Mouse (Mus musculus) gonadal fat pad, adult 2 months (tissue): ENCODE measurements around the gene Cd82. TPM values are rescaled to one million over a fixed set of nuclear protein-coding genes. Genes with fewer than 3 reads are reported as not detected.

Experiments
- DNase-seq: peaks from one replicate; pipeline ENCODE4 v3.0.0-alpha.2; 2012; ENCODE audit warnings: low read depth
- polyA plus RNA-seq: library from polyadenylated mRNA; depleted of rRNA; stranded (reverse); fragments of >200 nt; gene quantifications from 2 replicates; pipeline ENCODE4 v1.2.3, GENCODE M21; 2012; rRNA removed

The Cd82 gene
- 160 and 180 TPM in 2 replicates for polyA plus RNA-seq

DNA sequence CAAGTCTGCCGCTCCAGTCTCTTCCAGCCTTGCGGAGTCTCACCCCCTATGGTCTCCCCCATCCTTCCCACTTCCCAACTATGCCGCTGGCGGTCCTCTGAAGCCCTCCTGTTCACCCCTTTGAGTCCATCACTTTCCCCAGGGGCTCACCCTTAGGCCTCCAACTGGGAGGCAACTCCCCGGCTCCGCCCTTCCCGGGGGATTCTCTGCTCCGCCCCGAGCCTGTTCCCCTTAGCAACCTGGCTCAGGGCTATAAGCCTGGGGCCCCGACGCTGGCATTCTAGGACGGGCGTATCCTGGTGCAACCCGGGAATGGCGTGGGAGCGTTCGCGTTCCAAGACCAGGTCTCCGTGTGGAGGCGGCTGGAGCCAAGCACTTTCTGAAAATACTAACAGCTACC, at the start of gene Cd82:
TSS of gene Cd82 (minus strand) at position 381 of the 400 bp plus-strand sequence.
- DNase-seq, result no peak

DNA sequence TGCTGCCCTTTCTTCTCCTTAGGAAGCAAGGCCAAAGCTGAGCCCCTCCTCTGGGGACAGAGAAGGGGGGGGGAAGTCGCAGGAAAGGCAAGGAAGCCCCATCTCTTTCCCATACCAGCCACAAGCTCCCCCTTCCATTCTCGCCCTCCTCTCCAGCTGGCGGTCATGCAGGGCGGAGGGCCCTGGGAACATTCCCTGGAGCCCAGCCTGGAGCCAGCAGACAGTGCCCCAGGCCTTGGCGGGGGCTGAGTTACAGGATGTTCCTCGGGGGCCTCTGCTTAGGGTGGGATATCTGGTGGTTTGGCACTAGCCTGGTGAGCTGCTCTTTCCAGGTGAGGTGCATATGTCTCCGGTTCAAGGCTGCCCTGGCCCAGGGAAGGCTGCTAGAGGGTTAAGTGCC, 49.2 kb upstream of the Cd82 start:
- DNase-seq, result no peak

DNA sequence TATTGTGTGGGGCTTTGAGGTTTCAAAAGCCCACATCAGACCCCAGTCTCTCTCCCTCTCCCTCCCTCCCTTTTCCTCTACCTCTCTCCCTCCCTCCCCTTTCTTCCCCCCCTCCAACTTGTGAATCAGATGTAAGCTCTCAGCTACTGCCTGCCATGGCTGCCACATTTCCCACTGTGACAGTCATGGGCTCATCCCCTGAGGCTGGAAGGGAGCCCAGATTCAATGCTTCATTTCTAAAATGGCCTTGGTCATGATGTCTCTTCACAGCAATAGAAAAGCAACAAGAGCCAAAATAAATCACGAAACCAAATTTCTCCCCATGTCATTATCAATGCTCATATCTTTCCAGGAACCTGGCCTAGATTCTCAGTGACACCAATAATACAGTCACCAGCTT, 47.9 kb upstream of the Cd82 start:
- DNase-seq, result no peak

- DNase-seq, result no peak
These were observed 47.1 kb upstream of the Cd82 start for GRCm38 (mm10) chr2:93509777-93510750.

DNA sequence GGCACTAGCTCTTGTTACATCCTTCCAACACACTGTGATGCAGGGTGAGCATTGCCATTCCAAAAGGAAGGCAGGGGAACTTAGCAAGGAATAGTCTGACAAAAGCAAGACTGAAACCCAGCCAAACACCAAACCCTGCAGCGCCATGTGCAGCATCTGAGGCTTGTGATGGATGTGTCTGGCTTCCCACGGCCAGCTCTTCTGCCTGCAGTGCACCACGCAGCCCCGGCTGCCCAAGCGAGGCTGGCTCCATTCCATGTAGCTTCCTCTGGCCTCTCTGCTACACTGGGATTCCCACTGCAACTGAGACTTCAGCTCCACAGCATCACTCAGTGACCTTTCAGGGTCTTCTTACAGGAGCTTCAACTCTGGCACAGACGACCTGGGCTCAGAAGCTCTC, 42.2 kb upstream of the Cd82 start:
- no peak for DNase-seq

- DNase-seq, result no peak
These were observed 40.4 kb upstream of the Cd82 start for GRCm38 (mm10) chr2:93503353-93503752.

- DNase-seq, result no peak
These were observed 38.4 kb upstream of the Cd82 start for GRCm38 (mm10) chr2:93501303-93501702.

- no peak for DNase-seq
These were observed 34.3 kb upstream of the Cd82 start for GRCm38 (mm10) chr2:93497221-93497620.

DNA sequence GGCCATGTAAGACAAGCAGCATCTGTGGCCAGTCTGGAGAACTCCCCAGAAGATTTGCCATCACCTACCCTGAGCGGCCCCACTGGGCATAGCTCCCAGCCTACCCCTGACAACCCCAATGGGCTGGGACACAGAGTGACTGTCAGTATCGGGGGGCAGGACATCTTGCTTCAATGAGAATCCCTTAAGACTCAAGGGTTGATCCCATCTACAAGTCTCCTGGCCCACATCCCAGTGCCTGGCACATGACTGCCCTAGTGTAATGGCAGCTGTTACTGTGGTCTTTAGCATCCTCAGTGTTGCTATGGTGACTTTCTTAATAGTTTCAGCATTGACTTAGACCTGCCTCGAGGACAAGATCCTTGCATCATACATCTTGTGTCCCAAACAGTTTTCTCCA, 32.2 kb upstream of the Cd82 start:
- DNase-seq, result no peak

DNA sequence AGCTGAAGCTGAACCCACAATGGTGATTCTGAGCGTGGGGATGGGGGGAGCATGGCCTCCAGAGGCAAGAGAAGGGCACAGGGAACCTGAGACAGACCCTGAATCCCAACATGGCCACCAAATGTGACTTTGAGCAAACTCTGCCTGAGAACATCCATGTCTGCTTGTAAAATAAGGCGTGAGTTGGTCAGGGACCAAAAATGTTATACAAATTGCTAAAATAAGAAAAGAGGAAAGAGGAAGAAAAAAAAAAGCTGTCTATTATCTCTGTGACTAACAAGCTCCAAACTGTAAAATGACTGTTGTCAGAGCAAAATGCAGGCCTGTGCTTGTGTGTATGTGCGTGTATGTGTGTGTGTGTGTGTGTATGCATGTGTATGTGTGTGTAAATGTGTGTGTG, 30.6 kb upstream of the Cd82 start:
- no peak for DNase-seq

DNA sequence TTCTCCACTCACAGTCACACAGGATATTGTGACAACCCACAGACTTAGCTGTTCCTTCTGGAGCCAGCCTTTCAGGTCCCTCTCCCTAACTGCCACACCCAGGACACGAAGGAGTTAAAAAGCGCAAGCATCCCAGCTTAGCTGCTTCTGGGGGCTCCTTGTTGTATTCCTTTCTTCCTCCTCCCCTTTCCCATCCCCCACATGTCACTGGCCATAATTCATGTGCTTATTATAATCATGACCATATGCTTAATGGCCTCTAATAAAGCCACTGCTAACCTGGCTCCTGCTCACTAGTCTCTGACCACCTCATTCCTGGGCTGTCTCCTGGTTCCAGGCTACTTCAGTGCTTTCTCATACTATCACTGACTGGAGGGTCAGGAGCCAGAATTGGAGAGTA, 27.6 kb upstream of the Cd82 start:
- no peak for DNase-seq

GRCm38 (mm10) chr2:93488911-93489587, 26.1 kb upstream of the Cd82 start:
- DNase-seq, result no peak

DNA sequence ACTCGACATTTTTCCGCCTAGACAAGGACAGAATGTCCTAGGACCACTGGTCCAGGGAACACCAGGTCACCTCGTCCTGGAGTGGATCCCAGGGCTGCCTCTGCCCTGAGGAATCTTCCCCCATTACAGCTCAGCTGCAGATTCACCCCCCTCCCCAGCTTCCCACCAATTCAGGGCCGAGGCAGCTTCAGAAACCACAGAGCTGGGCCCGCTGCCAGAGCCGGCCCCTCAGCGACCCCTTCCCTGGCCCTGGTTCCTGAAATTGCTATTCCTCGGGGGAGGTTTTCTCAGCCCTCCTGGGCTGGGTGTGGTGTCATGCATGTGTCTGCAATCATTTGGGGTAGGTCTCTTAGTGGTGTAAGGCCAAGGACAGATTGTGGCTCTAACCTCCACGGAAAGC, 22.5 kb upstream of the Cd82 start:
- no peak for DNase-seq

- no peak for DNase-seq
These were observed 19.2 kb upstream of the Cd82 start for GRCm38 (mm10) chr2:93482036-93482644.

DNA sequence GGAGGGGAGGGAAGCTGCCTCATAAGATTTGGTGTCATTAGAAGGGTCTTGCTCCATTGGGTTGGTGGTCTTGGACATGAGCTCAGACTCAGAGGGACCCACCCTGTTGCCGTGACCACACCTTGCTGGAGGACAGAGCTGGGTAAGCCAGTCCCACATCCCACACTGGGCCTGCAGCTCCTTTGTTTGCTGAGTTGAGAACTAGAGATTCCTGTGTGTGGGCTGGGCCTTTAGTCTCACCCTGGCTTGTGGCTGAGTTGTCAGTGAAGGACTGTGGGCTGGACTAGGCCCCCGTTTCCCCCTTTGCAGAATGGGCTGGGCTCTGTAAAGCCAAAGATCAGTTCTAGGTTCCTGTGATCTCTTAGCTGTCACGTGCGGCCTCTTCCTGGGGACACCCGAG, 15.8 kb upstream of the Cd82 start:
- DNase-seq, result no peak

DNA sequence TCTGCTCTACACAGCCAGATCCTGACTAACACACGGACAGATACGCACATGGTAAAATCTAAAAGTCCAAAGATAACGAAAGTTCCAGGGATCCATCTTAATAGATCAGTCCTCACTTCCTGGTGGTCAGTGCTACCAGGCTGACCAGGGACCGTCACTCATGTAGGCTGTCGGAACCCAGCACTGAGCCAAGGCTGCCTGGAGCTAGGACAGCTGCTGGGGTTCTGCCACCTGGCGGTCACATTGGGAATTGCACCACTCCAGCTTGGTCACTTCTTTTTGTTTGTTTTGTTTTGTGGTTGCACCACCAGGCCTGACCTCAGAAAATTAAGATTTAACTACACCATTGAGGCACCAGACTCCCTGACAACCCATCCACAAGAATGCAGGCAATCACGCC, 14.6 kb upstream of the Cd82 start:
- no peak for DNase-seq

GRCm38 (mm10) chr2:93476487-93476886, 13.5 kb upstream of the Cd82 start:
- DNase-seq, result no peak

DNA sequence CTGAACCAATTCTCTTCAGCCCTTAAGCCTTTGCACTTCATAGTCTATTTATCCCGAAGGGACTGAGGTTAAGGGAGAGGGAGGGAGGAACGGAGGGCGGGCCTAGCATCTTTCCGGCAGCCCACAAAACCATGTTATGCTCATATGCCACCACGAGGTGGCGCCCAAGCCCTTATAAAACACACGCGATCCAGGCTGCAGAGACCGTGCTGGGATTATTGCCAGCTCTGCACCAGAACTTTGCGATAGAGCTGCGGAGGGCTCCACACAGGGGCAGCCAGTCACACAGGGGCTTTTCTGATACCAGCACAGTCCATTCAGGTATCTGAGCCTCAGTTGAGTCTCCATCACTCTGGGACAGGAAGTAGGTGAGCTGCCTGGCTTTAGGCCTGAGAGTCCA, 12.1 kb upstream of the Cd82 start:
- DNase-seq, result no peak

- no peak for DNase-seq
These were observed 11.0 kb upstream of the Cd82 start for GRCm38 (mm10) chr2:93473915-93474314.

DNA sequence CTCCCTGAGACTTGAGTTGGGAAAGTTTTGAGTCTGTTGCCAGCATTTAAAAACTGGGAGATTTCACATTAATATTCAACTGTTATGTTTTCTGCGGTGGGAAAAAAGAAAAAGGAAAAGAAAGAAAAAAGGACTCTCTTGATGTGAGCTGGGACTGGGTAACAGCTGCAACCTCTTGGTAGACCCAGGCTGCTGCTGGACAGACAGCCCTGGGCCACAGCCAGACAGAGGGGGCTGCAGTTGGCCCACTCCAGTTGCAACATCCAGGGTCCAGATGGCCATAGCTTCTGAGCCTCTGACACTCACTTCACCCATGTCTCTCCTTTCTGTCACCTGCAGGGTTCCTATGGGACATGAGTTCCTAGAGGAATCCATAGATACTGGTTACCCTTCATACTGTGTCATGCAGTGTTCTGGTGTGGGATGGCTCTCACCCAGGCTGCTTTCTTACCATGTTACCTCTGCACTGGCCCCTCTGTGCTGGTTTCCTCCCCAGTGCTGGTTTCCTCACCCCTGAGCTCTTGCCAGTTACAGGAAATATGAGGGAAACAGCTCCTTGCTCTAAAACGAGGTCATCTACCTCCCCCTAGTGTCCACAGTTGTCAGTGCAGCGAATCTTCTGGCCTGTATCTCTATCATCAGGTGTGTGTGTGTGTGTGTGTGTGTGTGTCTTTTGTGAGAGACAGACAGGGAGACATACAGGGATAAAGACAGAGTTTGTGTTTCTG, 8.1 kb upstream of the Cd82 start:
- DNase-seq, result no peak

DNA sequence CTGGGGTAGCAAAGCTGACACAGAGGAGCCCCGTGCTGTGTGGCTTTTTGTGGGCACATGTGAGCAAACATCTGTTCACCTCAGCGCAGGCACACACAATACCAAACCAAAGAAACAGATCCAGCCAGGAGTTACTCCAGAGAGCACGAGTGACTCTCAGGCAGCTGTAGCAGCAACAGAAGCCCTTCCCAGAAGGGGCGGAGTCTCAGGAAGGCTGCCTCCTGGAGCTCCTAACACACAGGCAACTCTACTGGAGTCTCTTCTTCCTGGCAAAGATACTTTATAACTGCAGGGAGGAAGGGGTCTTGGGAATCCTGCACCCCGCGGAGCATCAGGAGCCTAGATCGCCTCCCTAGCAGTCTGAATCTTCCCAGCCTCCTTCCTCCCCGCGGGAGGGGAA, 7.2 kb upstream of the Cd82 start:
- DNase-seq, result no peak

GRCm38 (mm10) chr2:93469118-93469517, 6.2 kb upstream of the Cd82 start:
- DNase-seq, result no peak
